Comparison of ENCODE assay signal across 7 mouse cellular contexts in the genomic region with DNA sequence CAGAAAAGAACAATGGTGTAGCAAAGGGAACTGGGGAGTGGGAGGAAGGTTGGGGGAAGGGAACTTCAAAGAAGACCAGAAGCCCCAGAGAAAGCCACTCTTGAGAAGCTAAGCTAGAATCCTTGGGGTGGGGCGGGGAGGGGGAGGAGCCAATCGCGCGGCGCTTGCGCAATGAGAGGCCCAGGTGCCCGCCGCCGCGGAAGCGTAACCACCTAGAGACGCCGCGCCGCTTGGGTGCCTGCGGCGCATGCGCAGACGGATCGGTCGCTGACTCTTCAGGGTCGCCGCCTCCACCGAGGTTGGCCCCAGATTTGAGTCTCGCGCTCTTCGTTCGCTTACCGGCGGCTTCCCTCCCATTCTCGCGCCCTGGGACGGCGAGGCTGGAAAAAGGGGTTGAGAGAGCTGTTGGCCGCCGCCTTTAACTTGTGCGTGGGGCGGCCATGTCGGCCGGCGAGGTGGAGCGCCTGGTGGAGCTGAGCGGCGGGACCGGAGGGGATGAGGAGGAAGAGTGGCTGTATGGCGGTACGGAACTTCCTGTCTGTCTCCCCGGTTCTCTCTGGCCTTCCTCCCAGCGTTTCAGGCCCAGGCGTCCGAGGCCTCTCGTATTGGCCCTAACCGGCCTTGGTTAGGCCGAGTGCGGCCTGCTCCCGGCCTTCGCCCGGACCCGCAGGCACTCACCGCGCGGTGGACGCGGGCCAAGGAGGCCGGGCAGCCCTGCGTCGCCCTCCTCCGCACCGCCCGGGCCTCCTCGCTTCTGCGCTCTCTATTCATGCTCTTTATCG. TPM values are rescaled to one million over a fixed set of nuclear protein-coding genes. Genes with fewer than 3 reads are reported as not detected.
DNase-seq lines count a peak whose midpoint lies in the region; ATAC-seq lines count a peak whose summit lies in the region.

A gene (plus strand): TSS at position 210 of the 782 bp plus-strand sequence.

- peak within 1 kb of the TSS; percentile 51 for H3K4me2 ChIP-seq in embryonic facial prominence, embryonic 11.5 days (ENCODE audit: low read depth, low read length)
- peak within 1 kb of the TSS; percentile 56 for H3K4me2 ChIP-seq in limb, embryonic 11.5 days (ENCODE audit: low read depth, severe bottlenecking)
- H3K4me2 ChIP-seq in midbrain, embryonic 14.5 days (ENCODE audit: low read length): peak within 1 kb of the TSS; percentile 62

- H3K9me3 ChIP-seq in embryonic facial prominence, embryonic 11.5 days (replicated peaks; ENCODE audit: control insufficient read depth, low read length): no peaks in the 10 kb centered on the region
- H3K9me3 ChIP-seq in limb, embryonic 11.5 days (ENCODE audit: control insufficient read depth, low read length): no peaks in the 10 kb centered on the region
- H3K9me3 ChIP-seq in midbrain, embryonic 14.5 days (ENCODE audit: control insufficient read depth, low read length): no peaks in the 10 kb centered on the region

- WGBS in embryonic facial prominence, embryonic 11.5 days: 0% methylated on average over 61 of the region's 73 CpGs
- under 1% methylated on average over 73 of the region's 73 CpGs for WGBS in limb, embryonic 11.5 days
- under 1% methylated on average over 73 of the region's 73 CpGs for WGBS in midbrain, embryonic 14.5 days

- H3K4me1 ChIP-seq in embryonic facial prominence, embryonic 11.5 days (ENCODE audit: control insufficient read depth, insufficient read depth, low read length): no peaks in the 10 kb centered on the region; the same call in 1 of the 2 replicates
- peaks cover 8% of the 10 kb centered on the region; the same call in 1 of the 2 replicates for H3K4me1 ChIP-seq in limb, embryonic 11.5 days (ENCODE audit: control insufficient read depth, insufficient read depth, low read length)
- H3K4me1 ChIP-seq in midbrain, embryonic 14.5 days (ENCODE audit: control insufficient read depth, insufficient read depth, low read length): peaks cover 26% of the 10 kb centered on the region

- no peaks in the 10 kb centered on the region for H3K36me3 ChIP-seq in embryonic facial prominence, embryonic 11.5 days (replicated peaks; ENCODE audit: control insufficient read depth, insufficient read depth, low read depth, low read length)
- no peaks in the 10 kb centered on the region for H3K36me3 ChIP-seq in limb, embryonic 11.5 days (ENCODE audit: control insufficient read depth, insufficient read depth, low read length)
- H3K36me3 ChIP-seq in midbrain, embryonic 14.5 days (ENCODE audit: control insufficient read depth, insufficient read depth, low read length): 0 out of 2 replicates have a peak, but pooled peaks cover 3% of the 10 kb centered on the region

- DNase-seq in adrenal gland, postnatal 14 days: peak; percentile 94
- peak; percentile 99 for DNase-seq in embryonic facial prominence, embryonic 11.5 days (ENCODE audit: low spot score)
- peak; percentile 99 for DNase-seq in heart, adult 11 months
- peak; percentile 92 for DNase-seq in kidney, adult 18-20 months
- peak; percentile 97 for DNase-seq in limb, embryonic 11.5 days (ENCODE audit: low spot score)
- DNase-seq in midbrain, embryonic 14.5 days: peak; percentile 99
- DNase-seq in spleen, adult 18-20 months: peak; percentile 85 to 88

- peak within 1 kb of the TSS; percentile 89 for H3K4me3 ChIP-seq in embryonic facial prominence, embryonic 11.5 days (ENCODE audit: low read depth, low read length)
- H3K4me3 ChIP-seq in limb, embryonic 11.5 days (ENCODE audit: low read depth, low read length): peak within 1 kb of the TSS; percentile 70
- H3K4me3 ChIP-seq in midbrain, embryonic 14.5 days (replicated peaks; ENCODE audit: low read depth, low read length): peak within 1 kb of the TSS; percentile 94

- peak within 1 kb of the TSS; percentile 98 for H3K9ac ChIP-seq in embryonic facial prominence, embryonic 11.5 days (replicated peaks; ENCODE audit: low read length)
- H3K9ac ChIP-seq in limb, embryonic 11.5 days (ENCODE audit: low read length): peak within 1 kb of the TSS; percentile 88
- H3K9ac ChIP-seq in midbrain, embryonic 14.5 days (replicated peaks; ENCODE audit: low read length): peak within 1 kb of the TSS; percentile 93

- ATAC-seq in embryonic facial prominence, embryonic 11.5 days (replicated peaks; ENCODE audit: insufficient number of reproducible peaks, low FRiP score, low TSS enrichment, low read depth): peak; percentile 77
- peak; percentile 86 for ATAC-seq in limb, embryonic 11.5 days (ENCODE audit: insufficient number of reproducible peaks, low FRiP score, low TSS enrichment, low read depth)
- peak; percentile 92 for ATAC-seq in midbrain, embryonic 14.5 days (ENCODE audit: low FRiP score, low TSS enrichment)

- H3K27me3 ChIP-seq in embryonic facial prominence, embryonic 11.5 days (ENCODE audit: control insufficient read depth, insufficient read depth, low read length): no peaks in the 10 kb centered on the region
- no peaks in the 10 kb centered on the region for H3K27me3 ChIP-seq in limb, embryonic 11.5 days (ENCODE audit: control insufficient read depth, insufficient read depth, low read length)
- H3K27me3 ChIP-seq in midbrain, embryonic 14.5 days (ENCODE audit: control insufficient read depth, insufficient read depth, low read length): no peaks in the 10 kb centered on the region

- H3K27ac ChIP-seq in embryonic facial prominence, embryonic 11.5 days (replicated peaks; ENCODE audit: low read depth, low read length): peak within 1 kb of the TSS; percentile 85
- H3K27ac ChIP-seq in limb, embryonic 11.5 days (replicated peaks; ENCODE audit: low read depth, low read length): peak within 1 kb of the TSS; percentile 90
- peak within 1 kb of the TSS; percentile 96 for H3K27ac ChIP-seq in midbrain, embryonic 14.5 days (replicated peaks; ENCODE audit: low read depth, low read length)

RNA-seq across cellular contexts. Expression of the gene that starts here (rescaled TPM):
- total RNA-seq in adrenal gland, postnatal 14 days (2021): 56.7 and 65.8 TPM in 2 replicates
- 94.3 and 95.3 TPM in 2 replicates for polyA plus RNA-seq in embryonic facial prominence, embryonic 11.5 days (2014; fragmentation: Nextera tagmentation; extraction: Ambion mirVana)
- polyA plus RNA-seq in limb, embryonic 11.5 days (2014; fragmentation: Nextera tagmentation; extraction: Ambion mirVana): 113 and 139 TPM in 2 replicates
- polyA plus RNA-seq in midbrain, embryonic 14.5 days (2014; fragmentation: Nextera tagmentation; extraction: Ambion mirVana): 54.8 and 75.0 TPM in 2 replicates

Comparison
In these comparisons a context has a peak if more than half of its experiments do, and no peak if none do; other contexts are left out.
1. Peak in every context shown above with its lines: DNase-seq, ATAC-seq, H3K4me3 ChIP-seq and H3K27ac ChIP-seq.